Mouse (Mus musculus) lung, embryonic 14.5 days (tissue): ENCODE results near the gene Copz1. TPM values are rescaled to one million over a fixed set of nuclear protein-coding genes. Genes with fewer than 3 reads are reported as not detected.
"Not testable (repeated sequence)": the region's sequence is repeated elsewhere in the genome, so short reads cannot be mapped to it uniquely, and the experiment has no call there.

Source experiments
- ATAC-seq: fragments of 200-750 bp; cut with Nextera tagmentation; 2 replicates; pipeline ENCODE4 v1.8.0; 2017; ENCODE audit warnings: mild to moderate bottlenecking, moderate TSS enrichment, moderate library complexity; ENCODE audit not compliant: insufficient read depth
- DNase-seq: peaks from one replicate; pipeline ENCODE4 v3.0.0-alpha.2; 2015
- H3K27ac ChIP-seq: fragments of 300-500 bp; sonication (generic); 2 replicates; pipeline ENCODE4 v1.5.1; 2014; ENCODE audit warnings: low read depth, mild to moderate bottlenecking, moderate library complexity
- H3K27me3 ChIP-seq: fragments of 300-500 bp; sonication (generic); 2 replicates; pipeline ENCODE4 v1.6.1; 2014; ENCODE audit warnings: low read length, control low read depth; ENCODE audit not compliant: insufficient read depth
- H3K36me3 ChIP-seq: fragments of 300-500 bp; sonication (generic); 2 replicates; pipeline ENCODE4 v1.6.1; 2014; ENCODE audit warnings: control low read depth; ENCODE audit not compliant: insufficient read depth
- H3K4me1 ChIP-seq: fragments of 300-500 bp; sonication (generic); 2 replicates; pipeline ENCODE4 v1.6.1; 2014; ENCODE audit warnings: antibody characterized with exemption, control low read depth; ENCODE audit not compliant: insufficient read depth
- H3K4me2 ChIP-seq: fragments of 300-500 bp; sonication (generic); 2 replicates; pipeline ENCODE4 v1.6.1; 2014; ENCODE audit warnings: mild to moderate bottlenecking
- H3K4me3 ChIP-seq: fragments of 300-500 bp; sonication (generic); 2 replicates; pipeline ENCODE4 v1.5.1; 2014; ENCODE audit warnings: low read depth, low read length
- H3K9ac ChIP-seq: fragments of 300-500 bp; sonication (generic); 2 replicates; pipeline ENCODE4 v1.6.1; 2014
- H3K9me3 ChIP-seq: fragments of 300-500 bp; sonication (generic); 2 replicates; pipeline ENCODE4 v1.6.1; 2016; ENCODE audit warnings: low read depth, low read length, control low read depth
- CTCF ChIP-seq: IDR thresholded peaks from 2 replicates; pipeline ENCODE4 v1.5.1; 2016; ENCODE audit warnings: antibody characterized with exemption, low read depth
- WGBS: fragments of 180-500 bp; shearing (Covaris S2); extraction: QIAGEN DNeasy Blood & Tissue Kit; methylation state at CpG from one replicate; pipeline ENCODE4 v1.1.7; 2014; 5-methylcytosine and 5-hydroxymethylcytosine counted together
- polyA plus RNA-seq: library from polyadenylated mRNA; unstranded; fragments of >200 nt; fragmentation: Nextera tagmentation; extraction: Ambion mirVana; gene quantifications from 2 replicates; pipeline ENCODE4 v1.2.1, GENCODE M21; 2014

Copz1 gene
- polyA plus RNA-seq, 1 experiment from 2014 or later = 306 TPM

GRCm38 (mm10) chr15:103259989-103260388, 12.5 kb upstream of the Copz1 start:
- no peak overlapping the region for H3K9ac ChIP-seq
- peak; percentile 42 for DNase-seq
- ATAC-seq = no peak
- H3K9me3 ChIP-seq = no peaks in the 10 kb centered on the region
- no peaks in the 10 kb centered on the region for H3K36me3 ChIP-seq
- no peak overlapping the region for H3K4me2 ChIP-seq
- no peak for TF ChIP-seq CTCF
- no peak overlapping the region for H3K4me3 ChIP-seq
- peaks cover 8% of the 10 kb centered on the region; the same call in 1 of the 2 replicates for H3K4me1 ChIP-seq
- 39% methylated on average over 1 of the region's 1 CpGs for WGBS
- no peak overlapping the region for H3K27ac ChIP-seq
- no peaks in the 10 kb centered on the region for H3K27me3 ChIP-seq

GRCm38 (mm10) chr15:103264794-103265193, 7.7 kb upstream of the Copz1 start:
- Histone ChIP-seq H3K4me2 (no peak overlapping the region), H3K36me3 (no peaks in the 10 kb centered on the region), H3K27ac (no peak overlapping the region), H3K27me3 (no peaks in the 10 kb centered on the region), H3K4me1 (no peaks in the 10 kb centered on the region), H3K9me3 (no peaks in the 10 kb centered on the region), H3K9ac (no peak overlapping the region), H3K4me3 (no peak overlapping the region)
- TF ChIP-seq CTCF = no peak
- 84% methylated on average over 2 of the region's 2 CpGs for WGBS
- DNase-seq (no peak), ATAC-seq (no peak)

- TF ChIP-seq CTCF = no peak
- H3K4me2 ChIP-seq = no peak overlapping the region
- no peaks in the 10 kb centered on the region for H3K27me3 ChIP-seq
- H3K9me3 ChIP-seq = no peaks in the 10 kb centered on the region
- H3K36me3 ChIP-seq = no peaks in the 10 kb centered on the region
- WGBS = 79% methylated on average over 4 of the region's 4 CpGs
- H3K4me3 ChIP-seq = no peak overlapping the region
- ATAC-seq (no peak), DNase-seq (no peak)
- H3K9ac ChIP-seq = no peak overlapping the region
- H3K4me1 ChIP-seq = no peaks in the 10 kb centered on the region
- no peak overlapping the region for H3K27ac ChIP-seq
Observed at GRCm38 (mm10) chr15:103268903-103269302, 3.6 kb upstream of the Copz1 start.

- H3K27ac ChIP-seq, DNase-seq, ATAC-seq, H3K4me2 ChIP-seq, H3K36me3 ChIP-seq, H3K27me3 ChIP-seq, H3K9ac ChIP-seq, H3K4me1 ChIP-seq, H3K4me3 ChIP-seq, H3K9me3 ChIP-seq: not testable (repeated sequence)
- WGBS = 91% methylated on average over 3 of the region's 3 CpGs
Observed at GRCm38 (mm10) chr15:103275943-103276342, 3.4 kb downstream of the Copz1 start.

- Histone ChIP-seq H3K4me1 (no peaks in the 10 kb centered on the region), H3K9ac (no peak overlapping the region), H3K9me3 (no peaks in the 10 kb centered on the region), H3K4me3 (no peak overlapping the region), H3K4me2 (no peak overlapping the region), H3K36me3 (0 out of 2 replicates have a peak, but pooled peaks cover 2% of the 10 kb centered on the region), H3K27me3 (no peaks in the 10 kb centered on the region), H3K27ac (no peak overlapping the region)
- no peak for ATAC-seq
- TF ChIP-seq CTCF = no peak
- no peak for DNase-seq
- 77% methylated on average over 7 of the region's 7 CpGs for WGBS
Observed at GRCm38 (mm10) chr15:103277949-103278348, 5.4 kb downstream of the Copz1 start.

GRCm38 (mm10) chr15:103279750-103280149, 7.2 kb downstream of the Copz1 start:
- H3K27ac ChIP-seq = no peak overlapping the region
- peaks cover 2% of the 10 kb centered on the region; the same call in 1 of the 2 replicates for H3K36me3 ChIP-seq
- no peaks in the 10 kb centered on the region for H3K4me1 ChIP-seq
- 59% methylated on average over 3 of the region's 3 CpGs for WGBS
- no peak overlapping the region for H3K4me2 ChIP-seq
- no peaks in the 10 kb centered on the region for H3K27me3 ChIP-seq
- DNase-seq (peak; percentile 60), ATAC-seq (no peak)
- no peak overlapping the region for H3K9ac ChIP-seq
- peak; percentile 48 for TF ChIP-seq CTCF
- H3K4me3 ChIP-seq = no peak overlapping the region
- no peaks in the 10 kb centered on the region for H3K9me3 ChIP-seq

- no peak overlapping the region for H3K9ac ChIP-seq
- peaks cover 2% of the 10 kb centered on the region; the same call in 1 of the 2 replicates for H3K36me3 ChIP-seq
- TF ChIP-seq CTCF = peak; percentile 73
- DNase-seq (peak; percentile 79), ATAC-seq (no peak)
- H3K4me2 ChIP-seq = no peak overlapping the region
- no peak overlapping the region for H3K27ac ChIP-seq
- no peaks in the 10 kb centered on the region for H3K9me3 ChIP-seq
- H3K27me3 ChIP-seq = no peaks in the 10 kb centered on the region
- no peak overlapping the region for H3K4me3 ChIP-seq
- H3K4me1 ChIP-seq = peaks cover 6% of the 10 kb centered on the region
- 54% methylated on average over 3 of the region's 3 CpGs for WGBS
Observed at GRCm38 (mm10) chr15:103280817-103281464, 8.4 kb downstream of the Copz1 start.
